Mouse (Mus musculus) c-Kit-negative CD71-positive TER-119-positive erythroid progenitor cells, embryonic 14.5 days (primary cell): ENCODE data around the gene Ankrd13d.
A peak's percentile ranks its signal among the peaks of the same experiment; 100 is the strongest.
"Not testable (repeated sequence)": the region's sequence is repeated elsewhere in the genome, so short reads cannot be mapped to it uniquely, and the experiment has no call there.

Experiments
- DNase-seq: peaks from one replicate; pipeline ENCODE4 v3.0.0-alpha.2; 2013; ENCODE audit warnings: low read depth, low spot score

Ankrd13d gene

DNA sequence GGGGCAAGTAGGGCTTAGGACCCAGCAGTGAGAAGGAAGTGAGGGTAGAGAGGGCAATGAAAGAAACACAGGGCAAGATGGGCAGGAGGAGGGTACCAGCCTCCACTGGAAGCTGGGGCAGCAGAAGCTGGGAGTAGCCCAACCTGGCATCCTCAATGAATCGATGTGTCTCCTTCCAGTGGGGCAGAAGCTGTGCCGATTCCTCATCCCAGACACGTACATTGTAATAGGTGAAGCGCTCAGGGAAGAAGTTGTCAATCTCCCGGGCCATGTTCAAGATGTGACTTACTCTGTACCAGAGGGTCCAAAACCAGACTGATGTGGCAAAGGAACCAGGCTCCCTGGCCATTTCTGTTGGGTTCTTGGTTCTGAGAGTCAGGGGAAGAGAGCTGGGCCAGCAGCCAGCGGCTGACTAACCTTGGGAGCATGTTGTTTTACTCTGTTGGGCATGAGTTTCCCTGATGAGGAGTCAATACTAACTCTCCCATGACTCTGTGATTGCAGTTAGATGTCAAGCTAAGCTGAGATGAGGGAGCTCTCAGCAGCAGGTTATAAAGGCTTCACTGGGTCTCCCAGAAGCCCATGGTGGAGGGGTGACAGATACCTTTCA lies 18.7 kb downstream of the Ankrd13d start:
- DNase-seq: no peak

DNA sequence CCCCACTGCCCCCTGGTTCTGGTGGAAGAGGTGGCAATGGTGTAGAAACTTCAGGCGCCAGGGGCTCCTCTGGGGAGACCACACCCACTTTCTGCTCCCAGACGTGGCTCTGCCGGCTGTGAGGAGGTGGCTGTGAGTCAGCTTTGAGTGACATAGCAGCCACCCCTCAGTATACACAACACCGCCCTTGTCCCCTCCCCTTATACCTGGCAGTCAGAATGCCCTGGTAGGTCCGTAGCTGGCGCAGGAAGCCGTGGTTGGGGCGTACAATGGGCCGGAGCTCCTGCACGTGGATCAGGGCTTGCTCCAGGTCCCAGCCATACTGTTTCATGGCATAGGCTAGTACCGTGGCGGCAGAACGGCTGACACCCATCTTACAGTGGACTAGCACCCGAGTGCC lies 19.2 kb downstream of the Ankrd13d start:
- DNase-seq: no peak

DNA sequence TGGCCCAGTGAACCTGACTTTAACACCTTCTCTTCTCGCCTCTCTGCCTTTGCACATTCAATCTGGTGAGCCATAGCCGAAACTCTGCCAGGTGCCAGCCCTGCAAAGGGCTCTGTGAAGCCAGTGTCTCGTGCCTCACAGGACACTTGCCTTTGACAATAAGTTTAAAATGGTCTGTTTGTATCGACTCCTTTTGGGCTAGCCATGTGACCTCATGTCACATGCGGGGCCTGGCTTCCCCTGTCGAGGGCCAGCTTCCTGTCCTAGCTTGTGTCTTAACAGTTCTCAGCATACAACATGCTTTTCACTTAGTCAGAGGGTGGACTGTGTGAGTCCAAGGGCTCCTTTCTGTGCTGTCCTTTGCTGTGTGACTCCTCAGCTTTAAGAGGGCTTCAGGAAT lies 20.2 kb downstream of the Ankrd13d start:
- DNase-seq: no peak

- DNase-seq: no peak
Measured at GRCm38 (mm10) chr19:4261038-4261698, 21.8 kb downstream of the Ankrd13d start.

DNA sequence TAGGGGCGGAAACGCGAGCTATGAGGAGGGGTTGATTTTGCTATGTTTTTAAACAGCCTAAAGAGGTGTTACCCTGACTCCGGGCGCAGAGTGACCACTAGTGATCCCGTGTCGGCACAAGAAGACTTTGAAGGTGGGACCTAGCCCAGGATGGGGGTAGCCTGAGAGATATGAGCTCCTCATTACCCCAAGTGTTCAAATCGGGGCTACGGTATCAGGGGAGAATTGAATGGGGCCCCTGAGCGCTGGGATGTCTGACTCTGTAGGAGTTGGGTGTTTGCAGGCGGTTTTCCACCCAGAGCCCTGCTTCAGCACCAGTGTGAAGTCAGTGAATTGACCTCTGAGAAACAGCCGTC lies 25.1 kb downstream of the Ankrd13d start:
- no peak for DNase-seq

DNA sequence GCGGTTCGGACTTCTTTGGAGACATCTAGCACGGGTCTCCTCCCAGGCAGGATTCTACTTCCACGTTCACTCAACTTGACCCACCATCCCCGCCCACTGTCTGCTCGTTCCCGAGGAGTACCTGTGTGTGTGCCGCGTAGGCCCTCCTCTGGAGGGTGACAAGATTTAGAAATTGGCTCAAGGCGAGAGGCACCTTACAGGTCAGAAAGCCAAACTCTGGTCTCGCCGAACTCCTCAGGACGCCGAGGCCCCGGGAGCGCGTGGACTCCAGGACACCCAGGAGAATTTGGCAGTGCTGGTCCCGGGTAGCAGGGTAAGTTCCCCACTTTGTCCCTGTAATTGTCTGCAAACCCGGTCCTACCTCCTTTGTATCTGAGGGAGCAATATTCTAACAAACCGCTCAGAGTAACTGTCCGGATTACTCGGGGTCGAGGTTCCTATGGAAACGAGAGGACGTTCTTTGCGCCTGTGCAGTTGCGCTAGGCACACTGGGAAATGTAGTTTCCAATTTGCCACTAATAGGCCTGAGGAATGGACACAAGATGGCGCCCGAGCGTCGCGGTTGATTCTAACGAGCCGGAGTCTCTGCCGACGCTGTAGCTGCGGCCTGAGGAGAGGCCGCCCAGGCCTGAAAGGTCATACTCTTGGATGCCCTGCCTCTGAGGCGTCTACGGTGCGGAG lies 25.6 kb downstream of the Ankrd13d start:
- peak; percentile 87 for DNase-seq

DNA sequence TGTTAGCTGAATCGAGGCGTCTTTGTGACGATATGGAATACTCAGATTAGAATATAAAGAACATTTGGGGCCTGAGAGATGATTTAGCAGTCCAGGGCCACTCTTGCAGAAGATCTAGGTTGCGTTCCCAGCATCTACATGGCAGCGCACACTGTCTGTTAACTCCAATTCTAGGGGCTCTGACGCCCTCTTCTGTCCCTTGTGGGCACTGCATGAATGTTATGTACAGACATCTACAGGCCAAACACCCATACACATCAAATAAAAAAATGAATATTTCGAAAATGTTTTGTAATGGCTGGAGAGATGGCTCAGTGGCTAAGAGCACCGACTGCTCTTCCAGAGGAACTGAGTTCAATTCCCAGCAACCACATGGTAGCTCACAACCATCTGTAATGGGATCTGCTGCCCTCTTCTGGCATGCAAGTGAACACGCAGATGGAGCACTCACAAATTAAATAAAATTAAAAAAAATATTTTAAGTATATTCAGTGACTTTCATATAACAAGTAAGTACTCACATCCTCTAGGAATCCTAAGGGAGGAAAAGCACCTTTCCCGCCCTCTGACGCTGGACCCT lies 27.3 kb downstream of the Ankrd13d start:
- no peak for DNase-seq

DNA sequence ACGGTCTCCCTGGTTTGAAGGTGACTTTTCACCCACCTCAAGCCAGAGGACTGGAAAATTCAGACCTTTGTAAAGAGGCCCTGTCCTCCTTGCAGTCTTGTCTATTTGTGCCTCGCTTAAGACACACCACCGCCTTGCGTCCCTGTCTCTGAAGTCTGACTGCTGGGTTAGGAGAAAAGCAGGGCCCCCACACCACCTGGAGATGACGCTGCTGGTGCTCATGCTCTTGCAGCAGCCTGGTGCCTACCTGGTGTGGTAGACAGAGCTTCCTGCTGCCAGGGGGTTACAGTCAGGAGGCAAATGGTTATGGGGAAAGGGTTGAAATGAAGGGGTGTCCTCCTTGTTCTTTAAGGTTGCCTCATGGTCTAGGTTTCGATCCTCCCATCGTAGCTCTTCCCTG lies 28.7 kb downstream of the Ankrd13d start:
- no peak for DNase-seq

- DNase-seq: not testable (repeated sequence)
Measured at GRCm38 (mm10) chr19:4248683-4249082, 34.3 kb downstream of the Ankrd13d start.

- DNase-seq: no peak
Measured at GRCm38 (mm10) chr19:4247010-4247409, 35.9 kb downstream of the Ankrd13d start.

DNA sequence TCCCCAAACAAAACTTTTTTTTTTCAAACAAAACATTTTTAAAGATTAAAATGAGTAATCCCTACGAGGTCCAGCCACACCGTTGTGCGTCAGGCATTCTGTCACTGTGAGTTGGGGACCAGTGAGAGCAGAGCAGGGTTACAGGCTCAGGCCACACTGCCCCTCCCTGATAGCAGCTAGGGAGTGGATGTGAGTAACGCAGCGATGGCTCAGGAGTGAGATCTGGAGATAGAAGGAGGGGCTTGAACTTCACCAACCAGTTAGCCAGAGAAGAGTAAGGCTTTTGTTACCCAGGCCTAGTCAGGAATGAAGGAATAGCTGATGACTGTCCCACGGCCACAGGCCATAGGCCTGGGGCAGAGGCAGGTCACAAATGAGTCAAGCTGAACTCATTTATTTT lies 38.2 kb downstream of the Ankrd13d start:
- DNase-seq: no peak

- DNase-seq: no peak
Measured at GRCm38 (mm10) chr19:4242416-4242815, 40.5 kb downstream of the Ankrd13d start.

DNA sequence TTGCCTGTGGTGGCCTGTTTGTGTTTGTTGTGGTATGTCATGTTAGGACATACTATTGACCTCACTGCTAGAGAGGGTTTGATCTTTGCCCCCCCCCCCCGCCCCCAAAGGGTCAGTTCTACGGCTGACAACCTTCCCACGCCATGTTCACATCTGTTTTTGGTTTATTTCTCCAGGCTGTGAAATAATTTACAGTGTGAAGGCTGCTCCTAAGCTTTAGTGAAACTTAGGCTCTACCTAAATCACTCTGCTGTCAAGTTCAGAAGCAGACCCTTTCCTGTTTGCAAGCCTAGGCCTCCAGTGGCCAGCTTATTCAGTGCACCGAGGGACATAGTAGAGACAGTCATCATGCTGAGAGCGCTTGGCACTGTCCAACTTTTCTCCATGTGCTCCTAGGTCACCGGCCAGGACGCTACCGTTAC lies 42.7 kb downstream of the Ankrd13d start:
- no peak for DNase-seq

DNA sequence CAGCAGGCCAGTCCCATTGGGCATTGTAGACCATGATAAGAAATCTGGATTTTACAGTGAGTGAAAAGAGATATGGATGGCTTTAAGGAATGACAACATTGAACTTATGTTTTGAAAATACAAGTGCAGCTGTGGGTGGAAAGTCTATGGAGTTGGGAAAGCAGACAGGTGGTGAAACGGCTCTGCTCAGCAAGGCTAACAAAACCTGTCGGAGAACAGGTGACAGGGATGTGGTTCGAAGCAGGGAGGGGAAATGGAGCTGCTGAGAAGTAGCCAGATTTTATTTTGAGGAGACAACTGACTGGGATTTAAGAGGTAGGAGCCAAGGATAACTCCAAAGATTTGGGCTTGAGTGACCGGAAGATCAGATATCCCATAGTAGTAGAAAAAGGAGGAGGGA lies 48.4 kb downstream of the Ankrd13d start:
- DNase-seq: no peak

DNA sequence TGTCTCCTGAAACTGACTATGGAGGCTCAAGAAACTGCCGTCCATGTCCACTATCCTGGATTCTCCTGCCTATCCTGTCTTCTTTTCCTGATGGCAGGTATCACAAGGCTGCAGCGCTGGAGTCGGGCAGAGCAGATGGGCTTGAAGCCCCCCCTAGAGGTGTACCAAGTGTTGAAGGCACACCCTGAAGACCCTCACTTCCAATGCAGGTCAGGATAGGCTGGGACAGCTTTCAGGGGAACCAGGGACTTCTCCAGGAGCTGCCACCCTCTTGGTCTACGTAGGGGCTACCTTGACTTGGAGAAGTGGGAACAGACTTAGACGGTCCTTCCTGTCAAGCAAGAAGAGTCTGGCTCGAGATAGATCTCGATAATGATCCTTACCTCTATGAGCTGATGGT lies 50.3 kb downstream of the Ankrd13d start:
- DNase-seq: no peak

- DNase-seq: no peak
Measured at GRCm38 (mm10) chr19:4232186-4232572, 50.8 kb downstream of the Ankrd13d start.

DNA sequence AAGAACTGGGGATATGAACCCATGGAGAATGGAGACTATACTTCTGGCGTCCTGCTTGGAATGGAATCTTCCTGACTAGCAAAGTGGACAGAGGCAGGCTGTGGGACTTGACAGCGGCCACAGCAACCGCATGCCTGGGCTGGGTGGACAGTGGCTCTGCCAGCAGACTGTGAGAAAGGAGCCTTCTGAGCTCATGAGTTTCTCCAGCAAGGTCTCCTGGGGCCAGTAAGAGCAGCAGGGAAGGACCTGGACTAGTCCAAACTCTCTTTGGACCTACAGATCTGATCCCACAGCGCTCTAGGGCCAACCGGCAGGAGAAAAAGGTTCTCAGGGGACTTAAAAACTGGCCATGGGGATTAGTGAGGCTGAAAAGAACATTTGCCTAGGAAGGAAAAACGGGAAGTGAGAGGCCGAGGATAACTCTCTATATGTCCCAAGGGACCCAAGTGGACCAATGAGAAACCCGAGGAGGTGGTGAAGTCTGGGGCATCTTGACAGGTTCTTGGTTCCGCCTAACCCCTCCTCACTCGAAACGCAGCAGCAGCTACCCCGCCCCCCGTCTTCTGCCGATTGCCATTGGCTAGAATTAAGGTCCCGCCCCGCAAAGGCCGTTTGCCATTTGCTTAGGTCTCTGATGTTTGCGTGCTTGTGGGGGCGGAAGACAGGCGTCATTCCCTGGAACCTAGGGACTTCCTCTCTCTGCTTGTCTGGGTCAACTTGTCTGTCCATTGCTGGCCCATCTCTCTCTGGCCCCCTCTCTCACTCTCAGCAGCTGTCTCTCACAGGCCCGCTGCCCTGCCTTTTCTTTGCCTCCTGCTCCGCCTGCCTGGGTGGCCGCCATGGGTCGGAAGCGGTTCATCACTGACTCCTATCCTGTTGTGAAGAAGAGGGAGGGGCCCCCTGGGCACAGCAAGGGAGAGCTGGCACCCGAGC lies 51.4 kb downstream of the Ankrd13d start, which contains the start of gene Pold4:
Gene Pold4, plus strand, starts transcription at position 647 of the 933 bp plus-strand sequence.
- DNase-seq: peak; percentile 72

GRCm38 (mm10) chr19:4230415-4230814 lies 52.5 kb downstream of the Ankrd13d start:
- DNase-seq: no peak

DNA sequence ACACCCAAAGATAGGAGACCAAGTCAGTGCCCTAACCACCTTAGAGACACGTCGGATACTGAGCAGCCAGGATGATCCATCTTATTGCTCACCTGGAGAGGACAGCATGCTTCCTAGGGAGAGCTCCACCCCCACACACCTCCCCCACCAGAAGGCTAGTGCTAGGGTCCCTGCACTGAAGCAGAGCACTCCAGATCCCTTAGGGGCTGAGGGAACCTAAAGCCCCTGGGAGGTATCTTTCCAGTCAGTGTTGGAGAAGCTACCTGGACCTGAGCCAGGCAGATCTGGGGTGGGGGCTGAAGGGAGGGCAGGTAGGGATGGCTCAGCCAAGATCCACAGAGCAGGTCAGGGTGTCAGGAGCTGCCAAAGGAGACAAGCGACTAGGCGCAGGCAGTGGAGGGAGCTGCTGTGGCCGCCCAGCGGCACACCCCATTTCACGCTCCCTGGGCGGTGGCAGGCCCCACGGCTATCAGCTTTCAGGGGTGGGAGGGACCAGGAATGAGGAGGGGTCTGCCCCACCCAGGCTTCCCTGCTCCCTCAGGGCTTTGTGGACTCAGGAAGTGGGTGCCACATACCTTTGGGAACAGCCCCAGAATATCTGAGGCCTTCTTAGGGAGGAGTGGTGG lies 53.4 kb downstream of the Ankrd13d start:
- DNase-seq: no peak

DNA sequence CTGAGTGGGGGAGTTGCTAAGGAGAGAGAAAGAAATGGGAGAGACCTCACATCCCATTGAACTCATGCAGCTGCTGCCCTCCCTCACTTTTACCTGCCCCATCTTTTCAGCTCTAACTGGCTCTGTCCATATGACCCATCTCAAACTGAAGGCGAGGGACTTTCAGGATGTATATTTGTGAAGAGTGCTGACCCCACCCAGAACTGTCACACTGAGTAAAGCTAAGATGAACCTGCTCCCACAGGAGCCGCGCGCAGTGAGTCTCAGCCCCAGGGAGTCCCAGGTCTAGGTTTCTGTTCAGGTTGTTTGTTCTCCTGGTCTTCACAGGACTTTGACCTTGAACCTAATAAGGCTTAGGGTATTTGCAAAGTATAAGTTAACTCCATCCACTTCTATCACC lies 54.0 kb downstream of the Ankrd13d start:
- no peak for DNase-seq
